Mouse (Mus musculus) embryo, embryonic 10.5 days (tissue): ENCODE measurements around the gene Carm1.

Source experiments
- DNase-seq: peaks from one replicate; pipeline ENCODE4 v3.0.0-alpha.2; 2015; ENCODE audit warnings: low spot score

Gene Carm1

DNA sequence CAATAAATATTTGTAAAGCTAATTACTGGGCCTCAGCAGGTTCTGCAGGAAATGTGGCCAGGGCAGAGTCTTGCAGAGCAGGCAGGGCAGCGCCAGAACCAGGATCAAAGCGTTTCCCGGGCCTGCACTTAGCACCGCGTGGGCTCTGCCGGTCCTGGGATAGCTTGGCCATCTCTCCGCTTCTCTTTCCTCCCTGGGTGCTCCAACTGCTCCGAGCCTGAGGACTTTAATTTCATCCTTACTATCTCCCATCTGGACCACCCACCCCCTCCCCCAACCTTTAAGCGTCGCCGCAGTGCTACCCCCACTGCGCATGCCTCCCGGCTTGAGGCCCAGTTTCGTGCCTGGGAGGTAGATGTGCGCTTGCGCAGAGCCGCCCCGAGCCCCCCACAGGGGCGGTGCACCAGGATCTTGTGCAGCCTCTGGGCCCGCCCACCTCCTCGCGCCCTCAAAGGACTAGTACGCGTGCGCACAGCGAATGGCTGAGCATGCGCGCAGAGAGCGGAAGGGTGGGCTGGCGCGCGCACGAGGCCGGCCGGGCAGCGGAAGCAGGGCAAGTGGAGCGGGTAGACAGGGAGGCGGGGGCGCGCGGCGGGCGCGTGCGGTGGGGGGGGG lies 69.0 kb downstream of the Carm1 start, which contains the start of gene Smarca4:
Smarca4 (plus strand) TSS at position 553 of the 615 bp plus-strand sequence.
- peak; percentile 100 for DNase-seq

DNA sequence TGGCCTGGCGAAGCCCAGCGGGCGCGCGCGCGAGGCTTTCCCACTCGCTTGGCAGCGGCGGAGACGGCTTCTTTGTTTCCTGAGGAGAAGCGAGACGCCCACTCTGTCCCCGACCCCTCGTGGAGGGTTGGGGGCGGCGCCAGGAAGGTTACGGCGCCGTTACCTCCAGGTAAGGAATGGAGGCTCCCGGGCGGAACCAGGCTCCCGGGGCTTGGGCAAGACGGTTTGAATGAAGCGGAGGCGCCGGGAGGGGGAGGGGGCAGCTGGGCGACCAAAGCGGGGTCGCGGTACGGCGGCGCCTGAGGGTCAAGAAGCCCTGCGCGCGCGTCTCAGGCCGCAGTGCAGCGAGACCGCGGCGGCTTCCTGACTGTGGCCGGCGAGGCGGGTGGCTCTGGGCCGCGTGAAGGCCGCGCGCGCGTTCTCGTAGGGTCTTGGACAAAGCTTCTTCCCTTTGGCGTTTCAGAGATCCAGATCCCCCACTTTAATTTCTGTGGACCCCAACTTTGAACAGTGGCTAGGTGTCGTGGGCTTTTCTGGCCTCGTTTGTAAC lies 69.6 kb downstream of the Carm1 start:
- DNase-seq: peak; percentile 94

DNA sequence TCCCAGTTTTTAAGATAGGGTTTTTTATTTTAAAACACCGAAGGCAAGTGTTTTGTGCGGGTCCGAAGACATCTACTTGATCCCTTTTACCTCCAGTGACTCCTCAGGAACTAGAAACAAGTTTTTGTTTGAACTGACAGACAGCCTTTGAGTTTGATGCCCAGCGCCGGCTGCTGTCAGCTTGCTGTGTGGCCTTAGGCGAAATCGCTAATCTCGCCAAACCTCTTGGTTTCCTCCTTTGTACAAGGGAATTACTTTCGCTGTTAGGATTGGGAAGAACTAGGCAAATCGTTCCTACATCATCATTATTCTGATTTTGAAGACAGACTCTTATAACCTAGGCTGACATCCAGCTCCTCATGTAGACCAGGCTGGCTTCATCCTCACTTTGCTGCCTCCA lies 70.4 kb downstream of the Carm1 start:
- DNase-seq: peak; percentile 56

DNA sequence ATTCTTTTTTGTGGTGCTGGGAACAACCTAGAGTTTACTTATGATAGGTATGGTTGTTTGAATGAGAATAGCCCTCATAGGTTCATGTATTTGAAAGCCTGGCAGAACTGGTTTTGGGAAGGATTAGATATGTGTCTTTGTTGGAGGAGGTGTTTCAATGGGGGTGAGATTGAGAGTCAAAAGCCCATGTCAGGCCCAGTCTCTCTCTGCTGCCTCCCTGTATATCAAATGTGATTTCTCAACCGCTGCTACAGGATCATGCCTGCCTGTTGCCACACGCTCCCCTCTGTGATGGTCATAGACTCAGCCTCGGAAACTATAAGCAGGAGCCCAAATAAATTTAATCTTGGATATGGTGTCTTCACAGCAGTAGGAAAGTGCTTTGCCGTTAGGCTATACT lies 73.5 kb downstream of the Carm1 start:
- DNase-seq: no peak

DNA sequence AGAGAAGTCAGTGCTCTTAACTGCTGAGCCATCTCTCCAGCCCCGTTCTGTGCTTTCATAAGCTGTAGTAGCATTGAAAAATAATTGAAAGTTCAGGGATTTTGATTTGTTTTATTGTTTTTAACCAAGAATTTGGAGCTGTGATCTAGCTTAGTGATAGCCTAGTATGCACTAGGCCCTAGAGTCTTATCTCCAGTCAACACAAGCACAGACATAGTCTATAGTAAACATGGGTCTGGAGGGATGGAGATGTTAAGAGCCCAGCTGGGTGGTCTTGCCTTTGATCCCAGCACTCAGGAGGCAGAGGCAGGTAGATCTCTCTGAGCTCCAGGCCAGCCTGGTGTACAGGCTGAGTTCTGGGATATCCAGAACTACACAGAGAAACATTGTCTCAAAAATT lies 76.0 kb downstream of the Carm1 start:
- DNase-seq: no peak

DNA sequence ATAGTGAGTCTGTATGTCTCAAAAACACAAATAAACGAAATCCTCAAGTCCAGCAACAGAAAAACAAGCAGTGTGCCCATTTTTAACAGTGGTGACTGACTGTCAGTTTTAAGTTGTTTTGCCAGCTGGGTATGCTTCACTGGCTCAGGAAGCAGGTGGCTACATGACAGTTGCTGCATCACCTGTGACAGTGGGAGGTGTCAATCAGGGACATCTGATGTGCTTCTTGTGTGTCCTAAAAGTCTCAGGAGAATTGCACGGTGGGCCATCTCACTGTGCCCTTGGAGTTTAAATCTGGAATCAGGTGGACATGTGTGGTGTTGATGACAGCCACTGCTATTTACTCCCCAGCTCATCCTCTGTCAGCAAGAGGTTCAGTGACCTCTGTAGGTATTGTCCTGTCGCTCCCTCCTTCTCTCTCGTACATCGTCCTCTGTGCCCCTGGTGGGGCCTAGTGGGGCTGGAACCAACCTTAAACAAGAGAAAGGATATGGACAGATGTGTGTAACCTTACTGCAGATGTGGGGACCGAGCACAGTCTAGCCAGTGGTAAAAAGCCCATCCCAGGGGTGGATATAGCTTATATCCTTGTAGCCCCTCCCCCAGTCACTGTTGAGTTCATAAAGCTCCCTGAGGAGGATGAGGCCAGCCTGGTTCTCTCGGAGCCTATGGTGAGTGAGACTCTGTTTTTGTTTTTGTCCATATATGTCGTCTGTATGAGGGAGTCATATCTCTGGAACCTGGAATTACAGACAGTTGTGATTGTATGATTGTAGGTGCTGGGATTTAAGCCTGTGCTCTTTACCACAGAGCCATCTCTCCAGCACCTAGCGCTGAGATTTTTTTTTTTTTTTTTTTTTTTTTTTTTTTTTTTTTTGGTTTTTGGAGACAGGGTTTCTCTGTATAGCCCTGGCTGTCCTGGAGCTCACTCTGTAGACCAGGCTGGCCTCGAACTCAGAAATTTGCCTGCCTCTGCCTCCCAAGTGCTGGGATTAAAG lies 78.9 kb downstream of the Carm1 start:
- no peak for DNase-seq

DNA sequence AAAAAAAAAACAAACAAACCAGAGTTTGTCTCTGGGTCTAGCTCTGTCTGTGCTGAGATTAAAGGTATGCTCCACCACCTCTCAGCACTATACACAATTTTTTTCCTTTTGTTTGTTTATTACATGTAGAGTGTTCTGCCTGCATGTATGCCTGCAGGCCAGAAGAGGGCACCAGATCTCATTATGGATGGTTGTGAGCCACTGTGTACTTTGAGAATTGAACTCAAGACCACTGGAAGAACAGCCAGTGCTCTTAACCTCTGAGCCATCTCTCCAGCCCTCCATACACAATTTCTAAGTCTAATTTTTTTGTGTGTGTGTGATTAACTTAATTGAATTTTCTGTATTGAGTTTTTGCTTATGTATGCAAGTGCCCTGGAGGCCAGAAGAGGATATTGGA lies 79.9 kb downstream of the Carm1 start:
- DNase-seq: peak; percentile 14

DNA sequence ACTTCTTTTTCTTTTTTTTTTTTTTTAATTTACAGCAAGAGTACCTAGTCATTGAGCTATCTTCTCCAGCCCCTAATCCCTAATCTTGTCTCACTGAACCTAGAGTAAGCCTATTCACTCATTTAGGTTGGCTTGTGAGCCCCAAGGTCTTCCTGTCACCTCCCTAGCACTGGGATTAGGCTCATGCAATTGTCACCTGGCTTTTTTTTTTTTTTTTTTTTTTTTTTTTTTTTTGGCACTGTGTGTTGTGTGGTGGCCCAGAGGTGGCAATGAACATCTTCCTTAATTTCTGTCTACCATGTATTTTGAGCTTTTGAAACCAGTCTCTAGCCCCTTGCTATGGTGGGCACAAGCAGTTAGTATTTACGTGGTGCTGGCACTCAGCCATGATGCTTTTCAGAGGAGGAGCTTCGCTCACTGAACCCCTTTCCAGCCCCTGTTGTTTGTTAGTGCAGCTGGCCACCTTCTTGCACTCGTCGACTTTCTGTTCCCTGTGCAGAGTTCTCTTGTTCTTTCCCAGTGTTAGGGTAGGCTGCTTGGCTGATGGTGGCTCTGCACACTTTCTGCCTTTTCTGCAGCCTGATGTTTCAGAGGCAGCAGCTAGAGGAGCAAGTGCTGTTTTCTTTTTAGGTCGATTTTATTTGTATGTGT lies 80.6 kb downstream of the Carm1 start:
- DNase-seq: no peak

DNA sequence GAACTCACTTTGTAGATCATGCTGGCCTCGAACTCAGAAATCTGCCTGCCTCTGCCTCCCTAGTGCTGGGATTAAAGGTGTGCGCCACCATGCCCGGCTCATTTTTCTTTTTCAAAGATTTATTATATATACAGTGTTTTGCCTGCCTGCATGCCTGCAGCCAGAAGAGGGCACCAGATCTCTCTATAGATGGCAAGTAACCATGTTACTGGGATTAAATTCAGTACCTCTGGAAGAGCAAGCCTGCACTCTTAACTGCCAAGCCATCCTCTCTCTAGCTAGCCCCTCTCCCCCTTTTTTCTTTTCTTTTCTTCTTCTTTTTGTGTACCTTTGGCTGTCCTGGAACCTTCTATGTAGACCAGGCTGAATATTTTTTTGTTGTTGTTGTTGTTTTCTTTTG lies 84.0 kb downstream of the Carm1 start:
- peak; percentile 46 for DNase-seq

DNA sequence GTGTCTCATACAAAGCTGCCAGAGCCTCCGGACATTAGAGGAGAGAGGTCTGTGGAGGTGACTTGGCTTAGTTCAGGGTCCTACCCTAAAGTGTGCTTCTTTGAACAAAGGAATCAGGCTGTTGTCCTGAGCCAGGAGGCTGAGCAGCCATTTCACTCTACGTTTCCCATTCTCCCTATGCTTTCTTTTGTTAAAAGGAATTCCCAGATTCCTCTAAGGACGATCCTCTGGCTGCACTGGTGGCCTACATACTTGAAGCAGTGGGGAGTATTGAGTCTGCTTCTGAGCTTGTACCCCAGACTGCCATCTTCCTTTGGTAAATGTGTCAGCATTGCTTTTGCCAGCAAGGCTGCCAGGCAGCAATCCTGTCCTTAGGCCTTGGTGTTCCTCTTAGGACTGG lies 86.4 kb downstream of the Carm1 start:
- DNase-seq: no peak

DNA sequence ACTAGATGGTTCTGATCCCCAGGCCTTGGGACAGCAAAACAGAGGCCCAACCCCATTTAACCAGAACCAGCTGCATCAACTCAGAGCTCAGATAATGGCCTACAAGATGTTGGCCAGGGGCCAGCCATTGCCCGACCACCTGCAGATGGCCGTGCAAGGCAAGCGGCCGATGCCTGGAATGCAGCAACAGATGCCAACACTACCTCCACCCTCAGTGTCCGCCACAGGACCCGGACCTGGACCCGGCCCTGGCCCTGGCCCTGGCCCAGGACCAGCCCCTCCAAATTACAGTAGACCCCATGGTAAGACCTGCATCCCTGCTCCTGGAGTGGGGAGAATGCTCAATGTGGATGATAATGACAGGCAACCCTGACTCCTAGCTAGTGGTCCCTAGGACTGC lies 88.9 kb downstream of the Carm1 start:
- no peak for DNase-seq

DNA sequence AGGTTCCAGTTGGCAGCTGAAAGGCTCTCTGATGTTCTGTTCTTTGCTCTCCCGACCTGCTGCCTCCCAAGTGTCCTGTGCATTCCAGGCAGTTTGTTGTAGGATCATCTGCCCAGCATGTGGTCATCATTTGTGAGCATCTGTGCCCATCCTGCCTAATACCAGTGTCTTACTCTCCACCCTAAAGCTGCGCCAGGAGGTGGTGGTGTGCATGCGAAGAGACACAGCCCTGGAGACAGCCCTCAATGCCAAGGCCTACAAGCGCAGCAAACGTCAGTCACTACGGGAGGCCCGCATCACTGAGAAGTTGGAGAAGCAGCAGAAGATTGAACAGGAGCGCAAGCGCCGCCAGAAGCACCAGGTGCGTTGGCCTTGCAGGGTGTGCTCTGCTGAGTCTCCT lies 92.3 kb downstream of the Carm1 start:
- no peak for DNase-seq
